In genomic region chr14:34208651-34209050, GRCm38 (mm10) we compare ENCODE assay signal across 8 mouse cellular contexts. TPM values are rescaled to one million over a fixed set of nuclear protein-coding genes. Genes with fewer than 3 reads are reported as not detected.
DNase-seq lines count a peak whose midpoint lies in the region; TF ChIP-seq lines count a peak whose summit lies in the region.

No protein-coding gene starts in this region.

- intact Hi-C loops in heart, postnatal 10 days (cut with DNase I), result loop anchor here (2.0 kb wide), 1 partner anchor 128 kb away; no protein-coding TSS in a partner anchor
- intact Hi-C loops in left cerebral cortex, postnatal 4 days (cut with DNase I), result no loop called here

- no peaks in the 10 kb centered on the region for H3K36me3 ChIP-seq in thymus, adult 2 months (ENCODE audit: control insufficient read depth, insufficient read depth, low read length)

- DNase-seq in heart, postnatal 10 days, result peak; percentile 55 to 76
- no peak for DNase-seq in heart, adult 11 months
- peak; percentile 24 for DNase-seq in thymus, adult 2 months
- no peak for DNase-seq in thymus, adult 18-20 months
- DNase-seq in c-Kit-positive CD71-positive TER-119-negative erythroid progenitor cells, embryonic 14.5 days (ENCODE audit: low read depth), result peak; percentile 11
- peak; percentile 43 for DNase-seq in left cerebral cortex, postnatal 4 days
- DNase-seq in yolk sac, embryonic 10.5 days (ENCODE audit: low spot score), result no peak
- DNase-seq in spleen, postnatal 36 days (ENCODE audit: low spot score in 2 of 2), result no peak

- no peaks in the 10 kb centered on the region for H3K27me3 ChIP-seq in thymus, adult 2 months (ENCODE audit: control insufficient read depth, insufficient read depth, low read length)

- TF ChIP-seq CTCF in thymus, adult 2 months (IDR thresholded peaks at IDR 0.05; ENCODE audit: borderline replicate concordance, control insufficient read depth, extremely low read depth, insufficient read depth, low read length, poor library complexity), result no peak

- TF ChIP-seq POLR2A in thymus, adult 2 months (IDR thresholded peaks at IDR 0.05; ENCODE audit: control insufficient read depth, extremely low read depth, insufficient read depth, low read length, poor library complexity), result no peak

- no peak overlapping the region for H3K4me3 ChIP-seq in thymus, adult 2 months (ENCODE audit: control insufficient read depth, insufficient read depth, low read length)

- H3K27ac ChIP-seq in thymus, adult 2 months (ENCODE audit: control insufficient read depth, insufficient read depth, low read length), result no peak overlapping the region

- 48% methylated on average over 2 of the region's 2 CpGs for WGBS in thymus, adult 2 months

- H3K4me1 ChIP-seq in thymus, adult 2 months (replicated peaks; ENCODE audit: control insufficient read depth, insufficient read depth, low read length), result no peaks in the 10 kb centered on the region

RNA-seq across cellular contexts. Expression of gene Gprin2, which starts 7.2 kb away (rescaled TPM):
- total RNA-seq in heart, postnatal 10 days (2021), result under 1 TPM; 0.17 to 0.34 TPM
- 0.05 and 0.08 TPM in 2 replicates for polyA plus RNA-seq in thymus, adult 2 months (2012; rRNA removed)
- total RNA-seq in left cerebral cortex, postnatal 4 days (2021), result 10 to 100 TPM; 26.2 to 30.0 TPM

RNA-seq across cellular contexts. Expression of gene Syt15, which starts 10.7 kb away (rescaled TPM):
- total RNA-seq in heart, postnatal 10 days (2021), result 1 to 10 TPM; 1.3 to 1.6 TPM
- polyA plus RNA-seq in thymus, adult 2 months (2012; rRNA removed), result 1.3 and 1.5 TPM in 2 replicates
- total RNA-seq in left cerebral cortex, postnatal 4 days (2021), result 1 to 10 TPM; 1.2 to 1.5 TPM

RNA-seq across cellular contexts. Expression of gene Npy4r, which starts 56.4 kb away (rescaled TPM):
- total RNA-seq in heart, postnatal 10 days (2021), result under 1 TPM; 0.12 TPM
- polyA plus RNA-seq in thymus, adult 2 months (2012; rRNA removed), result 0.06 and 0.11 TPM in 2 replicates
- total RNA-seq in left cerebral cortex, postnatal 4 days (2021), result under 1 TPM in 1 of 2 experiments, not detected in 1; 0.16 TPM

Comparison
In these comparisons a context has a peak if more than half of its experiments do, and no peak if none do; other contexts are left out.
1. DNase-seq: peak in heart, postnatal 10 days (2 of 2), thymus, adult 2 months (single experiment), c-Kit-positive CD71-positive TER-119-negative erythroid progenitor cells, embryonic 14.5 days (single experiment) and left cerebral cortex, postnatal 4 days (single experiment); none in heart, adult 11 months (single experiment), thymus, adult 18-20 months (0 of 2), yolk sac, embryonic 10.5 days (single experiment) and spleen, postnatal 36 days (0 of 2).
2. RNA of gene Gprin2, which starts 7.2 kb away (total RNA-seq): 26.2 to 30.0 TPM in left cerebral cortex, postnatal 4 days; 0.17 to 0.34 TPM in heart, postnatal 10 days; every median in the first group is over 10 times any median in the second.